Mouse (Mus musculus) MEL (cell line): Measurements from ENCODE around the gene Dgkb.

Experiments
- CTCF ChIP-seq, 3 experiments: IDR thresholded peaks in 2 of 3; conservative IDR thresholded peaks in 1 of 3; 2 replicates each; pipeline ENCODE4 v1.5.1; 2011 to 2012; ENCODE audit warnings: low read length in 3 of 3, low read depth in 2 of 3, mild to moderate bottlenecking in 2 of 3, improper control_type of control experiment in 1 of 3, inconsistent platforms in 1 of 3, mixed read lengths in 1 of 3, moderate library complexity in 1 of 3; ENCODE audit not compliant: control insufficient read depth in 1 of 3, insufficient read depth in 1 of 3, poor library complexity in 1 of 3, severe bottlenecking in 1 of 3
- EP300 ChIP-seq, 2 experiments: IDR thresholded peaks; 2 replicates each; pipeline ENCODE4 v1.6.1; 2011; ENCODE audit warnings: improper control_type of control experiment in 2 of 2, low read length in 2 of 2, low read depth in 1 of 2, mild to moderate bottlenecking in 1 of 2
- GATA1 ChIP-seq: IDR thresholded peaks from 2 replicates; pipeline ENCODE4 v1.6.1; 2011; ENCODE audit warnings: low read depth, low read length, improper control_type of control experiment
- KAT2A ChIP-seq: conservative IDR thresholded peaks from 2 replicates; pipeline ENCODE4 v1.6.1; 2012; ENCODE audit warnings: low read depth, low read length, improper control_type of control experiment, inconsistent platforms
- MEF2A ChIP-seq: IDR thresholded peaks from 2 replicates; pipeline ENCODE4 v1.6.1; 2014; ENCODE audit warnings: low read depth, mild to moderate bottlenecking, inconsistent platforms, low read length, improper control_type of control experiment; ENCODE audit not compliant: poor library complexity, insufficient replicate concordance, severe bottlenecking; ENCODE audit errors: extremely low read depth
- NRF1 ChIP-seq: IDR thresholded peaks from 2 replicates; pipeline ENCODE4 v1.6.1; 2014; ENCODE audit warnings: low read depth, mild to moderate bottlenecking, inconsistent platforms, low read length, improper control_type of control experiment, moderate library complexity; ENCODE audit not compliant: poor library complexity, insufficient read depth, severe bottlenecking
- POLR2AphosphoS2 ChIP-seq: IDR thresholded peaks from 2 replicates; pipeline ENCODE4 v1.6.1; 2011; ENCODE audit warnings: low read length, improper control_type of control experiment
- POLR2AphosphoS5 ChIP-seq: IDR thresholded peaks from 2 replicates; pipeline ENCODE4 v1.6.1; 2012; ENCODE audit warnings: low read depth, borderline replicate concordance, mild to moderate bottlenecking, inconsistent platforms, low read length, moderate library complexity, mixed read lengths
- RCOR1 ChIP-seq: IDR thresholded peaks from 2 replicates; pipeline ENCODE4 v1.6.1; 2012; ENCODE audit warnings: low read depth, mild to moderate bottlenecking, inconsistent platforms, low read length, improper control_type of control experiment
- TAL1 ChIP-seq: IDR thresholded peaks from 2 replicates; pipeline ENCODE4 v1.6.1; 2012; ENCODE audit warnings: mild to moderate bottlenecking, inconsistent platforms, low read length, moderate library complexity, mixed read lengths
- USF1 ChIP-seq: IDR thresholded peaks from 2 replicates; pipeline ENCODE4 v1.6.1; 2014; ENCODE audit warnings: low read depth, mild to moderate bottlenecking, inconsistent platforms, low read length, improper control_type of control experiment, moderate library complexity
- ZNF384 ChIP-seq: IDR thresholded peaks from 2 replicates; pipeline ENCODE4 v1.6.1; 2012; ENCODE audit warnings: low read depth, mild to moderate bottlenecking, inconsistent platforms, low read length, improper control_type of control experiment

DNA sequence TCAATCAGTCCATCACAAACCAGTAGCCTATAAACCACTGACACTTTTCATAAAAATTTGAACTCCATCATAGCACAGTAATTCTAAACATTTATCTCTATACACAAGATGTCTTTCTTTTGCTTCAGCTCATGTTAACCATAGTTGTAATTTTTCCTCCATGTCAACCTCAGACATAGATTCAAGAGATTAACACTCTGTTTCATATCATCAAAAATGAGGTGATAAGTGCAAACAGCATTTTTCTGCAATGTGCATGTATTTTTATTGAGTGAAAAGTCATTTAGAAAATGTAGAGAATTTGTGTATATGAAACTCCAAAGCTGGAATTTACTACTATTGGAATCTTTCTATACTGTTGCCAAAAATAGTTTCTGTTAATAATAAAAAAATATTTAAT is 650.7 kb downstream of the Dgkb start:
- TF ChIP-seq CTCF (IDR thresholded peaks at IDR 0.05 in 2 of 3, conservative IDR thresholded peaks at IDR 0.05 in 1 of 3; ENCODE audit: control insufficient read depth in 1 of 3, insufficient read depth in 1 of 3, low read depth in 2 of 3, low read length in 3 of 3, poor library complexity in 1 of 3, severe bottlenecking in 1 of 3) (no peak), NRF1 (no peak), EP300 (IDR thresholded peaks at IDR 0.05; ENCODE audit: low read depth in 1 of 2, low read length in 2 of 2) (no peak), KAT2A (no peak), GATA1 (no peak), ZNF384 (no peak), POLR2AphosphoS5 (no peak), MEF2A (no peak), RCOR1 (no peak), USF1 (no peak), TAL1 (no peak), POLR2AphosphoS2 (no peak)
